Mouse (Mus musculus): ENCODE results near the gene Carmil2. TPM values are rescaled to one million over a fixed set of nuclear protein-coding genes. Genes with fewer than 3 reads are reported as not detected.

Gene Carmil2
- 10 to 100 TPM; 43.6 to 46.6 TPM for total RNA-seq (2021)

DNA sequence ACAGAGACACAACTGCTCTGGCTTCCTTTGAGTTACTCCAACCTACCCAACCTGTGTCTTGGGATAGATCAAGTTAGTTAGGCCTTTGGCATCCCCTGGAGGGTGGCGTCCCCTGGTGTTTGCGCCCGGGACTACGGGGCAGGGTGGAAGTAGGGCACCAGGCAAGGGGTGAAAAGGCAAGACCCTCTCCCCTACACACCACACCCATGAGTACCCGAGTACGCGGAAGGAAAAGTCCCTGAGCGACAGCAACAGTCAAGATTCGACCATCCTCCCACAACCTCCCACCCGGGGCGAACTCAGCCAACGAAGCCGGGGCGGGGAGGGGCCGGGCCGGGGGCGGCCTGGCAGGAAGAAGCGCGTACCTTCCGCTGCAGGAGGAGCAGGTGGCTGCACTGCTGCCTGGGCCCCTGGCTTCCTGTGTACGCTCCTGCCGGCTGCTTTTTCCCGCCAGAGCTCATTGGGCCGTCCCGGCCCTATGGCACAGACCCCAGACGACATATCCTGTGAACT, at the start of gene Carmil2:
Gene Carmil2, plus strand, starts transcription at position 479 of the 513 bp plus-strand sequence.
- intact Hi-C loops (cut with DNase I): no loop called here
- DNase-seq (ENCODE audit: extremely low spot score in 1 of 2, low spot score in 2 of 2): peak in 1 of 2 experiments; percentile 69

DNA sequence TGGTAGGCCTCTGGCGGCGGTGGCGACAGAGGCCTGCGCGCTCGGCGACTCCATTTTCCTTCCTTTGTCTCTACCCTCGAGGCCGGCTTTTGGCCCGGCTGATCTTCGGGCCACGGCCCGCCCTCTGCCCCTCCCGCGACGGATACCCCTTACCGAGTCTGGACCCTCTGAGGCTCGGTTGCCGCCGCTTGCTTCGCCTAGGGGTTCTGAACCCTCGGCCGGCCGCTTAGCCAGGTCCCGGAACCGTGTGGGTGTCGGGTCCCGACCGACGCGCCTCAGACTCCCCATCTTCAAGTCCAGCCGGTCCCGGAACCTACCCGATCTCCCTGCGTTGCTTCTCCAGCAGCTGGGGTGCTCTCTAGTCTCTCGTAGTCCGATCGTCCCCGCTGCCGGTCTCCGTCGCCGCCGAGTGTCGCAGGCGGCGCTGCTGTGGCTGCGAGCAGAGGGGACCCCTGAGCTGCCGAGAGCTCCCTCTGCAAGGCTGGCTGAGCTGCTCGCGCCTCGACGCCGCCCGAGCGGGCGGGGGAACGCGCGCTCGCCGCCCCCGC, 49.0 kb upstream of the Carmil2 start, which contains the start of gene Agrp:
Gene Agrp, minus strand, starts transcription at position 431 of the 548 bp plus-strand sequence.
- intact Hi-C loops (cut with DNase I): loop anchor here (5.0 kb wide), 1 partner anchor 60 kb away; no protein-coding TSS in a partner anchor

DNA sequence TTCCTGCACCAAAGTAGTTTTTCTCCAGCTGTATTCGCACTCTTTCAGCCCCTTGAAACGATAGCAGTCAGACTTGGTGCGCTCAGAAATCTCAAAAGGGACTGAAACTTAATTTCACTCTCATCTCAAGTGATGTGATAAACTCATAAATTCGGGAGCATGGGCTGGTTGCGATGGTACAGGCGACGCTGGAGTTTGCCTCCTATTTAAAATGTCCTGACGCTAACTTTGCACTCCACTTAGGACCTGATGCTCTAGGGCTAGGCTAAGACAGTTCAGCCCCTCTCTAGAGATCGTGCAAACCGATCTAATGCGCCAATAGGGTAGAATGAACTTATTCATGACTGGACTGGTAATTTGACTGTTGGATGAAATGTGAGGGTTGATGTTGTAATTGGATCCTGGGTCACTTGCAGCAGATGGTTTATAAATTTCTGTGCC, 48.5 kb upstream of the Carmil2 start:
- DNase-seq (ENCODE audit: extremely low spot score in 1 of 2, low spot score in 2 of 2): no peak
- intact Hi-C loops (cut with DNase I): loop anchor here (5.0 kb wide), 1 partner anchor 60 kb away; no protein-coding TSS in a partner anchor

More for the DNA sequence above, 49.0 kb upstream of the Carmil2 start, which contains the start of gene Agrp:
- DNase-seq (ENCODE audit: extremely low spot score in 1 of 2, low spot score in 2 of 2): peak in 1 of 2 experiments; percentile 76

- intact Hi-C loops (cut with DNase I): loop anchor here (5.0 kb wide), 1 partner anchor 59 kb away; no protein-coding TSS in a partner anchor
- no peak for DNase-seq (ENCODE audit: extremely low spot score in 1 of 2, low spot score in 2 of 2)
Observed at GRCm38 (mm10) chr8:105638510-105638909, 47.6 kb upstream of the Carmil2 start.

- intact Hi-C loops (cut with DNase I): loop anchor here (5.0 kb wide), 1 partner anchor 57 kb away; no protein-coding TSS in a partner anchor
- DNase-seq (ENCODE audit: extremely low spot score in 1 of 2, low spot score in 2 of 2): no peak
Observed at GRCm38 (mm10) chr8:105639835-105640234, 46.2 kb upstream of the Carmil2 start.

DNA sequence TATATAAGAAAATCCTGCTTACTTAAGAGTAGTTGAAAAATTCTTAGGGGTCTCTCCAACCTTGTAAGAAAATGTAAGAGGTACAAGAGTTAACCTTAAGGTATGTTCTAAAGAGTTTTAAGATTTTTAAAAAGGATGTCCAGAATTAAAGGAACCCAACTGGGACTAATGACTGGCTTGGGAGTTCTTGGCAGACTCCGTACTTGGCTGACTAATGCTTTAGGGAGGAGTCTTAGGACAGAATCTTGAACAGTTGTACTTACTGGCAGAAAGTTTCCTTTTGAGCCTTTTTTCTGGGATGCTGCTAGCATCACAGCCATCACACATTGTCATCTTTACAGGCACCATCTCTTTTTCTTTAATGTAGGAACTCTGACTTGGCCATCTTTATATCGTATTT, 45.6 kb upstream of the Carmil2 start:
- intact Hi-C loops (cut with DNase I): no loop called here
- no peak for DNase-seq (ENCODE audit: extremely low spot score in 1 of 2, low spot score in 2 of 2)

DNA sequence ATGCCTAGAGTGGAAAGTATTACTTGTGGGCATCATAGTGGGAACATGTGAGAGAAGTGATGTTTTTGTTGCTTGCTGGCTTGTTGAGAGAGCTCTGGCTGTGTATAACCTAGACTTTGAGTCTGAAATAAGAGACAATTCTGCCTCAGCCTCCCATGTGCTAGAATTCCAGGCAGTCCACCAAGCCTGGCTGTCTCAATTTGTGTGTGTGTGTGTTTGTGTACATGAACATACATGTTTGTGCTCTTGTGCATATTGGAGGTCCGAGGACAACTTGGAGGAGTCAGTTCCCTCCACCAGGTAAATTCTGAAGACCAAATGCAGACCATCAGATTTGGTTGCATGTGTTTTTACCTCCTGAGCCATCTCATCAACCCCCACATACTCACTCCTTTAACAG, 40.9 kb upstream of the Carmil2 start:
- intact Hi-C loops (cut with DNase I): no loop called here
- no peak for DNase-seq (ENCODE audit: extremely low spot score in 1 of 2, low spot score in 2 of 2)

DNA sequence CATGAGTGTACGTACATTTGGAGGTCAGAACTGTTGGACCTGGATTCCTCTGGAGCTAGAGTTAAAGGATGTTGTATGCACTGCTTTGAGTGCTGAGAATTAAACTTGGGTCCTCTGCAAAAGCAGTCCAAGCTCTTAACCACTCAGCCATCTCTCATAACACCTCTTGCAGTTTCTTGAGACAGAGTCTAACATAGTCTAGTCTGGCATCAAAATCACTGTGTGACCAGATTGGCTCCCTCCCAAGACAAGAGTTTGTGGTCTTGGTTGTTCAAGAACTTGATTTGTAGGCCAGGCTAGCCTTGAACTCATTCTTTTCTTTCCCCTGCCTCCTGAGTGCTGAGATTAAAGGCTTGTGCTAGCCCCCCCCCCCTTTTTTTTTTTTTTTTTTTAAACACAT, 37.1 kb upstream of the Carmil2 start:
- intact Hi-C loops (cut with DNase I): no loop called here

GRCm38 (mm10) chr8:105657641-105658040, 28.4 kb upstream of the Carmil2 start:
- no peak for DNase-seq (ENCODE audit: extremely low spot score in 1 of 2, low spot score in 2 of 2)
- intact Hi-C loops (cut with DNase I): no loop called here

More for the DNA sequence above, 37.1 kb upstream of the Carmil2 start:
- DNase-seq (ENCODE audit: extremely low spot score in 1 of 2, low spot score in 2 of 2): no peak

DNA sequence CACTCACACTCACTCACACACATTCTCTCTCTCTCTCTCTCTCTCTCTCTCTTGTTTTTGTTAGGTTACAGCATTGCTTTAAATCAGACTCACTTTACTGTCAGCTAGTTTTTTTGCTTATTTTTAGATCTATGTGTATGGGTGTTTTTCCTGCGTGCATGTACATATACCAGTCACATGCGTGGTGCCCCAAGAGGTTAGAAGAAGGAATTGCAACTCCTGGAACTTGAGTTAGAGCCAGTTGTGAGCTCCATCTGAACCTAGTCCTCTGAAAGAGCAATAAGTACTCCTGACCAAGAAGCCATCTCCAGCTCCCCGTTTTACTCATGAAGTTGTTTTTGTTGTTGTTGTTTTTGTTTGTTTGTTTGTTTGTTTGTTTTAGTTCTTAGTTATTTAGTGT, 24.9 kb upstream of the Carmil2 start:
- DNase-seq (ENCODE audit: extremely low spot score in 1 of 2, low spot score in 2 of 2): no peak

DNA sequence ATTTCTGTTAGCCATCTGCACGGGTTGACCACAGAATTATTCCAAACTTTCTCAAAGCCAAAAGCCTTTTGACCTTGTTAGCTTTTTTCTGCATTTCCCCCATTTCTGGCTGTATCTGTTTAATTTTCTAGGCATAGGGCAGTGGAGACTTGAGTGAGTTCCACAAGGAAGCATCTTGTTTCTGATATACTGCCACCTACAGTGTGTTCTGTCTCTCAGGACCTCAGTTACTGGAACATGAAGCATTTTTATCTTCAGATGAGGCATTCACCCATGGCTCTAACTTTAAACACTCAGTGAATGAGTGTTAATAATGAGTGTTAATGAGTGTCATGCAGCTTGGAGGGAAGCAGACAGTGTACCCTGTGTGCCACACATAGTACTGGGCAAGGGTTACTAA, 8.2 kb upstream of the Carmil2 start:
- DNase-seq (ENCODE audit: extremely low spot score in 1 of 2, low spot score in 2 of 2): no peak
- intact Hi-C loops (cut with DNase I): no loop called here

More for the DNA sequence above, 24.9 kb upstream of the Carmil2 start:
- intact Hi-C loops (cut with DNase I): no loop called here

- DNase-seq (ENCODE audit: extremely low spot score in 1 of 2, low spot score in 2 of 2): no peak
- intact Hi-C loops (cut with DNase I): no loop called here
Observed at GRCm38 (mm10) chr8:105685325-105685724, 749 bp upstream of the Carmil2 start.

- DNase-seq (ENCODE audit: extremely low spot score in 1 of 2, low spot score in 2 of 2): no peak
- intact Hi-C loops (cut with DNase I): no loop called here
Observed at GRCm38 (mm10) chr8:105686551-105686950, 477 bp downstream of the Carmil2 start.

DNA sequence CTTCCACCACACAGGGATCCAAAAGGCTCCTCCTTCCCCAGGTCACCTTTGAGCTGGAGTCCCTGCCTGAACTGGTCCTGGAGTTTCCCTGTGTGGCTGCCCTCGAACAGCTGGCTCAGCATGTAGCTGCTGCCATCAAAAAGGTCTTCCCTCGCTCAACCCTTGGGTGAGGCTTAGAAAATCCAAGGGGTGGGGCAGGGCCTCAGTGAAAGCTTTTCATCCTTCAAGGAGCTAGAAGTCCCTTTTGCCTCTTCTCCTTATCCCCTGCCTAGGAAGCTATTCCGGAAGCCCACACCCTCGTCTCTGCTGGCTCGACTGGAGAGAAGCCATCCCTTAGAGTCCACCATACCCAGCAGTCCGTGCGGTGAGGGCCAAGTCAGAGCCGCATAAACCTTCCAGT, 1.4 kb downstream of the Carmil2 start:
- DNase-seq (ENCODE audit: extremely low spot score in 1 of 2, low spot score in 2 of 2): no peak
- intact Hi-C loops (cut with DNase I): no loop called here

DNA sequence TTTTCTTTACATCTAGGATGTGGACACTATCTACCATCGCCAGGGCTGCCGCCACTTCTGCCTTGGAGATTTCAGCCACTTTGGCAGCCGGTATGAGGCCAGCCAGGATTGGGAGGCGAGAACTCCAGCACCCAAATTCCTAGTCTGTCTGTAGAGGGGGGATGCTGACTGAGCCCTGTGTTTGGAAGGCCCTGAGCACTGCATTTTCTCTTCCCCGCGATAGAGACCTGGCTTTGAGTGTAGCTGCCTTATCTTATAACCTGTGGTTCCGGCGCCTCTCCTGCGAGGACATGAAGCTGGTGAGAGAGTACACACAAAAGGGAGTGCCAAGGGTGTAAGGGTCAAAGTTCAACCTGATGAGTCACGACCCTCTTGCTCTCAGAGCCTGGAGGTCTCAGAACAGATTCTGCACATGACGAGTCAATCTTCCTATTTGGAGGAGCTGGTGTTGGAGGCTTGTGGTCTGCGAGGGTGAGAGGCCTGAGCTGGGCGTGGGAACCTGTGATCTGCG, 2.2 kb downstream of the Carmil2 start:
- DNase-seq (ENCODE audit: extremely low spot score in 1 of 2, low spot score in 2 of 2): no peak
- intact Hi-C loops (cut with DNase I): no loop called here

DNA sequence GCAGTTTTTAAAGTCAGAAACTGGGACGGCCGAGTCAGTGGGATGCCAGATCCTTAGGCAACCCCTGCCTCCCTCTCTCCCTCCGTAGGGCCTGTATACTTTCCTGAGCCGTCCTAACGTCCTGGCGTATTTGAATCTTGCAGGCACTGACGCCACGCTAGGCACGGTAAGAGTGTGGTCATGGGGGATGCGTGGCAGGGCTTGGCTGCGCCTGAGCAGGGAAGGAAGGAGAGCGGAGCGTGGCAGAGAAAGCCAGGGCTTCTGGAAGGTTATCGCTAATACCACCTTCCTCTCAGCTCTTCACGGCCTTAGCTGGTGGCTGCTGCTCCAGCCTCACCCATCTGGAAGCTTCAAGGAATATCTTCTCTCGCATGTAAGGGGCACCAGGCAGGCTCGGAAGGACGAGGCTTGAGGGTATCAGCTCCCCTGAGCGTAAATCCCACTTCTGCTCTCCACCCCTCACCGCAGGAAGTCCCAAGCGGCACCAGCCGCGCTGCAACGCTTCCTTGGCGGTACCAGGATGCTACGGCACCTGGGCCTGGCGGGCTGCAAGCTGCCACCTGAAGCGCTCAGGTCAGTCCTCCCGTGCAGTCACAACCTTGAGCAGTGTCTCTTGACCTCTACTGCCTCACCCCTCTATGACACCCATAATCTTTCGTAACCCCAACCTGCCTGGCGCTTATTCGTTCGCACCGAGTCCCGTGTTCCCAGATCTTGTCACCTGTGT, 3.3 kb downstream of the Carmil2 start:
- no peak for DNase-seq (ENCODE audit: extremely low spot score in 1 of 2, low spot score in 2 of 2)
- intact Hi-C loops (cut with DNase I): no loop called here

- intact Hi-C loops (cut with DNase I): no loop called here
- no peak for DNase-seq (ENCODE audit: extremely low spot score in 1 of 2, low spot score in 2 of 2)
Observed at GRCm38 (mm10) chr8:105689983-105690360, 3.9 kb downstream of the Carmil2 start.

DNA sequence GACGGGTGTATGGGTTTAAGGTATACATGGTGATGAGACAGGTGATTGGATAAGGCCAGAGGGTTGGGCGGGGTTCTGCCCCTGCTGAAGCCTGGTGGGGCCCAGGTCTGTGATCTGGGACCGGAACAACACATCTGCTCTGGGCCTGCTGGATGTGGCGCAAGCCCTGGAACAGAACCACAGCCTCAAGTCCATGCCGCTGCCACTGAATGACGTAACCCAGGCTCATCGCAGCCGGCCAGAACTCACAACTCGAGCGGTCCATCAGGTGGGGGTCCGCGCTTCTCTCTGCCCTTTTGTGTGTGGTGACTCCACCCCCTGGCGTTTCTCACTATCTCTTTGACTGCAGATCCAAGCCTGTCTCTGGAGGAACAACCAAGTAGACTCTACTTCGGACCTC, 4.9 kb downstream of the Carmil2 start:
- intact Hi-C loops (cut with DNase I): no loop called here
- no peak for DNase-seq (ENCODE audit: extremely low spot score in 1 of 2, low spot score in 2 of 2)

DNA sequence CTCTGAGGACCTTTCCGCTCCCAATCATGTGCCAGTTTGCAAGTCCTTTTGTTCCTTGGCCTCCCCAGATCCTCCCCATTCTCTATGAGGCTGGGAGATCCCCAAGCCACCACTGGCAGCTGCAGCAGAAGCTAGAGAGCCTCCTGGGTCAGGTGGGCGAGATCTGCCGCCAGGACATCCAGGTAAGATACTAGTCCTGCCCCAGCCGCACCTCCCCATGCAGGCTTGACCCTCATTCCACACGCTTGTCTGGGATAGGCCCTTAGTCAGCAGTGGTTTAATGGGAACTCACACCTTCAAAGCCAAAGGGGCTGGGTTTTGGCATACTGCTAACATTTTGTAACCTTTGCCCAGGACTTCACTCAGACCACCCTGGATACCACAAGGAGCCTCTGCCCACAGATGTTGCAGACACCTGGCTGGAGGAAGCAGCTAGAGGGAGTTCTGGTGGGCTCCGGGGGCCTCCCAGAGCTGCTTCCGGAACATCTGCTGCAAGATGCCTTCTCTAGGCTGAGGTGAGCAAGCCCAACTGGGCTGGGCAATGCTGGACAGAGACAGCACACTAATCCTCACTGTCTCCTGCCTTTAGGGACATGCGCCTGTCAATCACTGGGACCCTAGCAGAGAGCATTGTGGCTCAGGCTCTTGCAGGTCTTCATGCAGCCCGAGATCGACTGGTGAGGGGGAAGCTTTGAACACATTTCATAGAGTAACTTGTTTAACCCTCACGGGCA, 6.5 kb downstream of the Carmil2 start:
- DNase-seq (ENCODE audit: extremely low spot score in 1 of 2, low spot score in 2 of 2): no peak
- intact Hi-C loops (cut with DNase I): no loop called here
